ENCODE assay signal across 8 mouse cellular contexts in genomic region chr17:34027656-34028223, GRCm38 (mm10). TPM values are rescaled to one million over a fixed set of nuclear protein-coding genes. Genes with fewer than 3 reads are reported as not detected.
A peak's percentile ranks its signal among the peaks of the same experiment; 100 is the strongest.
DNase-seq lines count a peak whose midpoint lies in the region; ATAC-seq and TF ChIP-seq lines count a peak whose summit lies in the region.

Gene H2-Ke6, minus strand, starts transcription at chr17:34028060.

- TF ChIP-seq CTCF in G1E (IDR thresholded peaks at IDR 0.05; ENCODE audit: low read depth, low read length), result no peak
- peak; percentile 28; the same call in 1 of the 2 replicates for TF ChIP-seq CTCF in layer of hippocampus, adult 2 months (conservative IDR thresholded peaks at IDR 0.05)

- no peaks in the 10 kb centered on the region for H3K27me3 ChIP-seq in G1E (ENCODE audit: insufficient read depth, low read length)
- no peaks in the 10 kb centered on the region for H3K27me3 ChIP-seq in forebrain, embryonic 16.5 days (replicated peaks; ENCODE audit: control insufficient read depth, insufficient read depth, low read length)
- H3K27me3 ChIP-seq in lung, embryonic 15.5 days, result no peaks in the 10 kb centered on the region

- peak; percentile 95 for DNase-seq in G1E (ENCODE audit: low spot score)
- DNase-seq in cerebellum, adult 18-20 months, result peak; percentile 89 to 90
- DNase-seq in heart, postnatal 36 days, result peak; percentile 90 to 91
- peak; percentile 91 to 94 for DNase-seq in layer of hippocampus, adult 2 months (ENCODE audit: low spot score in 2 of 2)
- peak; percentile 74 for DNase-seq in ovary, postnatal 10 days (ENCODE audit: low spot score)
- peak; percentile 87 to 88 for DNase-seq in thymus, postnatal 10 days (ENCODE audit: low spot score in 2 of 2)

- intact Hi-C loops in heart, postnatal 36 days (cut with DNase I), result no loop called here

- peaks cover 57% of the 10 kb centered on the region for H3K36me3 ChIP-seq in G1E (replicated peaks)
- H3K36me3 ChIP-seq in forebrain, embryonic 16.5 days (ENCODE audit: control insufficient read depth, insufficient read depth), result peaks cover 6% of the 10 kb centered on the region
- peaks cover 28% of the 10 kb centered on the region for H3K36me3 ChIP-seq in lung, embryonic 15.5 days

- H3K9me3 ChIP-seq in G1E (replicated peaks), result peaks cover 6% of the 10 kb centered on the region
- H3K9me3 ChIP-seq in forebrain, embryonic 16.5 days (ENCODE audit: control insufficient read depth, low read length), result no peaks in the 10 kb centered on the region
- H3K9me3 ChIP-seq in lung, embryonic 15.5 days, result no peaks in the 10 kb centered on the region

- H3K4me1 ChIP-seq in G1E (ENCODE audit: insufficient read depth, low read depth, low read length), result peaks cover 78% of the 10 kb centered on the region
- H3K4me1 ChIP-seq in forebrain, embryonic 16.5 days (replicated peaks; ENCODE audit: control insufficient read depth, insufficient read depth, low read length), result peaks cover 66% of the 10 kb centered on the region
- H3K4me1 ChIP-seq in lung, embryonic 15.5 days, result peaks cover 67% of the 10 kb centered on the region

- peak within 1 kb of the TSS; percentile 73 for H3K9ac ChIP-seq in forebrain, embryonic 16.5 days (replicated peaks; ENCODE audit: low read depth, low read length)
- H3K9ac ChIP-seq in lung, embryonic 15.5 days, result peak within 1 kb of the TSS; percentile 64

- peak within 1 kb of the TSS; percentile 91 for H3K4me3 ChIP-seq in G1E (ENCODE audit: low read depth, low read length)
- H3K4me3 ChIP-seq in forebrain, embryonic 16.5 days (replicated peaks; ENCODE audit: low read length), result peak within 1 kb of the TSS; percentile 68
- peak within 1 kb of the TSS; percentile 81 for H3K4me3 ChIP-seq in layer of hippocampus, adult 2 months
- H3K4me3 ChIP-seq in lung, embryonic 15.5 days, result peak within 1 kb of the TSS; percentile 75

- ATAC-seq in G1E (ENCODE audit: extremely low read depth, insufficient number of reproducible peaks, low FRiP score, poor library complexity, severe bottlenecking), result peak; percentile 77
- peak; percentile 74 for ATAC-seq in forebrain, embryonic 16.5 days
- peak; percentile 72 for ATAC-seq in lung, embryonic 15.5 days (ENCODE audit: borderline replicate concordance, extremely low read depth, low FRiP score, low TSS enrichment)

- H3K27ac ChIP-seq in forebrain, embryonic 16.5 days (ENCODE audit: low read length), result peak within 1 kb of the TSS; percentile 70
- H3K27ac ChIP-seq in layer of hippocampus, adult 2 months, result peak within 1 kb of the TSS; percentile 90
- peak within 1 kb of the TSS; percentile 87 for H3K27ac ChIP-seq in lung, embryonic 15.5 days

- 0% methylated on average over 47 of the region's 49 CpGs for WGBS in forebrain, embryonic 16.5 days
- under 1% methylated on average over 46 of the region's 49 CpGs for WGBS in lung, embryonic 15.5 days

- H3K4me2 ChIP-seq in forebrain, embryonic 16.5 days (ENCODE audit: low read length), result peak within 1 kb of the TSS; percentile 87
- peak within 1 kb of the TSS; percentile 97 for H3K4me2 ChIP-seq in lung, embryonic 15.5 days

RNA-seq across cellular contexts. Expression of gene H2-Ke6, which starts in this region (rescaled TPM):
- total RNA-seq in G1E (2014; fragmentation: Nextera tagmentation) (77.5 and 87.1 TPM in 2 replicates), G1E (2017) (44.7 and 45.9 TPM in 2 replicates)
- 58.6 and 78.0 TPM in 2 replicates for polyA plus RNA-seq in G1E (2012)
- 63.9 and 65.4 TPM in 2 replicates for polyA plus RNA-seq in forebrain, embryonic 16.5 days (2015; fragmentation: Nextera tagmentation; extraction: Ambion mirVana)
- total RNA-seq in heart, postnatal 36 days (2021), result 100 to 1,000 TPM; 107 to 121 TPM
- 10 to 100 TPM; 55.6 to 59.5 TPM for total RNA-seq in layer of hippocampus, adult 2 months (2021)
- polyA plus RNA-seq in lung, embryonic 15.5 days (2015; fragmentation: Nextera tagmentation; extraction: Ambion mirVana), result 46.1 and 49.1 TPM in 2 replicates

Comparison
In these comparisons a context has a peak if more than half of its experiments do, and no peak if none do; other contexts are left out.
1. Peak in every context shown above with its lines: DNase-seq, ATAC-seq, H3K4me3 ChIP-seq and H3K27ac ChIP-seq.